Mouse (Mus musculus): Measurements from ENCODE around the gene Tmem150b. TPM values are rescaled to one million over a fixed set of nuclear protein-coding genes. Genes with fewer than 3 reads are reported as not detected.

Tmem150b gene
- polyA plus RNA-seq, 1 experiment, result 122 TPM

DNA sequence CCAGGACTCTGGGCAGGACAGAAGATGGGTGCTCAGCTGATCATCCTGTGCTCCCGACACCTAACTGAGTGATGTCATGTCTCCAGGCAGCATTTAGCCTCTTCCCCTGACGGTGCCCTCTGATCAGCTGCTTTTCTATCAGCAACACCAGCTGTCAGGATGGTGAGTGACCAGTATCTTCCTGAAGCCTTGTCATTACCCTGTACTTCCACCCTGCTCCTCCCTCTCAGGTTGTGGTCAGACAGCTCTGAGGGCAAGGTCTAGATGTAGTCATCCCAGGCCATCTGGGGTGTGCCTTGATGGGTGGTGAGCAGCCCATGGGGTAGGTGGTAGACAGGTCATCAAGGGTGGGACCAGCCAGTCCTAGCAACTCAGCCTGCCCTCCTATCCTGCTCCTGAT lies 24.1 kb upstream of the Tmem150b start:
- TF ChIP-seq CTCF (IDR thresholded peaks at IDR 0.05; ENCODE audit: extremely low read depth, insufficient read length, insufficient replicate concordance, low read depth, low read length) (no peak), POLR2A (IDR thresholded peaks at IDR 0.05; ENCODE audit: low read depth, low read length) (no peak)
- Histone ChIP-seq H3K27ac (ENCODE audit: insufficient read depth, low read depth, low read length) (peak overlapping the region; percentile 54), H3K4me1 (ENCODE audit: control insufficient read depth, insufficient read depth, insufficient read length, low read length) (peaks cover 16% of the 10 kb centered on the region), H3K4me3 (ENCODE audit: low read depth, low read length) (no peak overlapping the region), H3K27me3 (ENCODE audit: control insufficient read depth, insufficient read depth, low read length) (no peaks in the 10 kb centered on the region), H3K36me3 (ENCODE audit: control insufficient read depth, insufficient read depth, low read length) (peaks cover 14% of the 10 kb centered on the region)
- WGBS, result 69% methylated on average over 2 of the region's 2 CpGs

DNA sequence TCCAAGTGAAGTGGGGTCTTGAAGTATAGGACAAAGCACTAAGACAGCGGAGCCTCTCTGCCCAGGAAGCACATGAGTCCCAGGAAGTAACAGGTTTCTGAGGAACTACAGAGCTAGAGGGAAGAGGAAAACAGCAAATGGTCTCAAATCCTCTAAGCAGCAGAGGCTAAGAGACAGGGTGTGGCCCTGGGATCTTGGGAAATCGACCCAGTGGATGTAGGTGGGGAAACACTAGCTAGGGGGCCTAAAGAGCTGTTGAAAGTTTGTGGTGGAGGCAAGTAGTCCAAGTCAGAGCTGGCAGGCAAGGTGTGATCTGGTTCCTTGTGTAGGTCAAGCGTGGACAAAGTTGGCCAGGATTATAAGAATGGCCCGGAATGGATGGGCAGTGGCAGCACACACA lies 23.3 kb upstream of the Tmem150b start:
- Histone ChIP-seq H3K27me3 (ENCODE audit: control insufficient read depth, insufficient read depth, low read length) (no peaks in the 10 kb centered on the region), H3K36me3 (ENCODE audit: control insufficient read depth, insufficient read depth, low read length) (peaks cover 17% of the 10 kb centered on the region), H3K27ac (ENCODE audit: insufficient read depth, low read depth, low read length) (peak overlapping the region; percentile 78), H3K4me1 (ENCODE audit: control insufficient read depth, insufficient read depth, insufficient read length, low read length) (peaks cover 16% of the 10 kb centered on the region), H3K4me3 (ENCODE audit: low read depth, low read length) (no peak overlapping the region)
- TF ChIP-seq CTCF (IDR thresholded peaks at IDR 0.05; ENCODE audit: extremely low read depth, insufficient read length, insufficient replicate concordance, low read depth, low read length) (no peak), POLR2A (IDR thresholded peaks at IDR 0.05; ENCODE audit: low read depth, low read length) (no peak)
- WGBS, result 69% methylated on average over 4 of the region's 4 CpGs

DNA sequence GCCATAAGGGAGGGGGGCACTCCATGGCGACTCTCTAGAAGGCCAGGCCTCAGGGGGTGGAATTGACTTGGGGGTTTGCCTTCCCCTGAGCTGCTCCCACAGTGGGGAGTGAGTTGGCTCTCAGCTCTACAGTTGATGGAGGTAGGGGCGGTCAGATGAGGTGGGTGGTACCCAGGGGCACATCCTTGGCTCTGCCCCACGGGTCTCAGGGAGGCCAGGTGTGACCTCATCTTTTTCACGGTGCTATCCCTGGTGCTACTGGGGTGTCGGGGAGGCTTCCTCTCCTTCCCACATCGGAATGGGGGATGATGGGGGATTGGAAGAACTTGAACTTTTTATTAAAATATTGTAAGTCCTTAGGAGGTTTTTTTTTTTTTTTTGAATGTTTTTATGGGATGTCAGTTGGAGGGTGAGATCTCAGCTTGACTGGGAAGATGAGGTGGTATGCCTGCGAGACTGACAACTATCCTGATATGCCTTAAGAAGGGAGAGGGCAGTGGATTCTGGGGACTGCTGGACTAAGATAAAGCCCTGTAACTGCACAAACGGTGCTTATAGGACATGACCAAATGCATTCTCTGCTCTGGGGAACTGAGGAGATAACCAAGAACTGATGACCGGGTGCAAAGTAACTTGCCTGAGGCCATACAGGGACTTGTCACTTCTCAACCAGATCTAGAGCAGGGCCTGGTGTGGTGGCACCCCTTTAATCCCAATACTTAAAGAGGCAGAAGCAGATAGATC lies 22.3 kb upstream of the Tmem150b start:
- Histone ChIP-seq H3K36me3 (ENCODE audit: control insufficient read depth, insufficient read depth, low read length) (peaks cover 26% of the 10 kb centered on the region), H3K27me3 (ENCODE audit: control insufficient read depth, insufficient read depth, low read length) (no peaks in the 10 kb centered on the region), H3K4me3 (ENCODE audit: low read depth, low read length) (no peak overlapping the region), H3K4me1 (ENCODE audit: control insufficient read depth, insufficient read depth, insufficient read length, low read length) (peaks cover 15% of the 10 kb centered on the region), H3K27ac (ENCODE audit: insufficient read depth, low read depth, low read length) (no peak overlapping the region)
- TF ChIP-seq POLR2A (IDR thresholded peaks at IDR 0.05; ENCODE audit: low read depth, low read length) (no peak), CTCF (IDR thresholded peaks at IDR 0.05; ENCODE audit: extremely low read depth, insufficient read length, insufficient replicate concordance, low read depth, low read length) (no peak)
- WGBS, result 76% methylated on average over 9 of the region's 9 CpGs

DNA sequence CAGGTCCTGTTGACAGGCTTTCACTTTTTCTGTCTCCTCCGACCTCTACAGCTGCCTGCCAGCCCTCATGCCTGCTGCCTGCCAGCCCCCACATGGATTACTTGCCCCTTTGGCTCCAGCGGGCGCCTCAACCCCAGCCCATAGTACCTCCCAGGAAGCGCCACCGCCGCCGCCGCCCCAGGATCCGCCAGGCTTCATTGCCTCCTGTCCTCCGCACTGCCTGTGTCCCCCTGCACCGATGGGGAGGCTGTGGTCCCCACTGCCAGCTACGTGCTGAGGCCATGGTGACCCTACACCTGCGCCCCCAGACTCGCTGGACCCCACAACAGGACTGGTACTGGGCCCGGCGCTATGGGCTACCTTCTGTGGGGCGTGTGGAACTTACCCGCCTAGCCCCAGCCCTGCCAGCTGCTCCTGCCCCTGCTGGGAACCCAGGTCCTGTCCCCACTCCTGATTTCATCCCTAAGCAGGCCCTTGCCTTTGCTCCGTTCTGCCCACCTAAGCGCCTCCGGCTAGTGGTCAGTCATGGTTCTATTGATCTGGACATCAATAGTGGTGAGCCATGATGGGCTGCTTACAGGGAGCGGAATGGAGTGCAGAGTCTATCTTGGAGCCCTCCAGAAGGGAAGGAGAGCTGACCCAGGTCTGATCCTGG lies 21.4 kb upstream of the Tmem150b start:
- H3K4me3 ChIP-seq (ENCODE audit: low read depth, low read length), result no peak overlapping the region
- 93% methylated on average over 22 of the region's 22 CpGs for WGBS
- H3K27ac ChIP-seq (ENCODE audit: insufficient read depth, low read depth, low read length), result no peak overlapping the region
- peaks cover 32% of the 10 kb centered on the region for H3K36me3 ChIP-seq (ENCODE audit: control insufficient read depth, insufficient read depth, low read length)
- peaks cover 10% of the 10 kb centered on the region for H3K4me1 ChIP-seq (ENCODE audit: control insufficient read depth, insufficient read depth, insufficient read length, low read length)
- no peaks in the 10 kb centered on the region for H3K27me3 ChIP-seq (ENCODE audit: control insufficient read depth, insufficient read depth, low read length)
- TF ChIP-seq CTCF (IDR thresholded peaks at IDR 0.05; ENCODE audit: extremely low read depth, insufficient read length, insufficient replicate concordance, low read depth, low read length), result no peak
- TF ChIP-seq POLR2A (IDR thresholded peaks at IDR 0.05; ENCODE audit: low read depth, low read length), result no peak

DNA sequence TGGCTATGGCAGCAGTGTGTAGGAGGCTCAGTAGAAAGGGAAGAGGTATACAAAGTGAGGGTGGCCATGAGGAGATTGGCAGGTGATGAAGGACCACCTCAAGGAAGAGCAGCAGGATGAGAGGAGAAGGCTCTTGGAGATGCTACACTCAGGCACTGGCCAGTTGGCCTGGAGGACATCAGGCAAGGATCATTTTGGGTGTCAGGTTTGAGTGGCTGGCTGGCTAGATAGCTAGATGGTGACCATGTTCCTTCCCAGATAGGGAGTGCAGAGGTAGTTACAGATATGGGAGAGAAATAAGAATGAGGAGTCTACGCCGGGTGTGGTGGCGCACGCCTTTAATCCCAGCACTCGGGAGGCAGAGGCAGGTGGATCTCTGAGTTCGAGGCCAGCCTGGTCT lies 19.8 kb upstream of the Tmem150b start:
- Histone ChIP-seq H3K36me3 (ENCODE audit: control insufficient read depth, insufficient read depth, low read length) (peaks cover 32% of the 10 kb centered on the region), H3K4me1 (ENCODE audit: control insufficient read depth, insufficient read depth, insufficient read length, low read length) (peaks cover 11% of the 10 kb centered on the region), H3K27me3 (ENCODE audit: control insufficient read depth, insufficient read depth, low read length) (no peaks in the 10 kb centered on the region), H3K27ac (ENCODE audit: insufficient read depth, low read depth, low read length) (no peak overlapping the region), H3K4me3 (ENCODE audit: low read depth, low read length) (no peak overlapping the region)
- no peak for TF ChIP-seq POLR2A (IDR thresholded peaks at IDR 0.05; ENCODE audit: low read depth, low read length)
- no peak for TF ChIP-seq CTCF (IDR thresholded peaks at IDR 0.05; ENCODE audit: extremely low read depth, insufficient read length, insufficient replicate concordance, low read depth, low read length)
- 94% methylated on average over 6 of the region's 6 CpGs for WGBS

DNA sequence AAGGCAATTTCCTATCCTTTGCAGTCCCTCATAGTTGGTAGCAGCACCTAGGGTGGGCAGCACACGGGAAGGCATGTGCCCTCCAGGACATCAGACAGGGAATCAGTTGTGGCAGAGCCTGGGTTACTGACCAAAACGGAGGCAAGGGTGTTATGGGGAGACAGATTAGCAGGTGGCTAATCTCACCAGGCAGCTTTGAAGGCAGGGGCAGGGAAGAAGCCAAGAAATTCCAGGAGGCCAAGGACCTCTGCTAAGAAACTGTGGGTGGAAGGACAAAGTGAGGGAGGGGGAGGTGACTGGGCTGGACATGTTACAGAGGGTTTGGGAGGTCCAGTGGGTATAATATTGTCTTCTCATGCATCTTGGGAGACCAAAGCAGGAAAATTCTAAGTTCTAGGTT lies 18.3 kb upstream of the Tmem150b start:
- Histone ChIP-seq H3K4me3 (ENCODE audit: low read depth, low read length) (no peak overlapping the region), H3K27me3 (ENCODE audit: control insufficient read depth, insufficient read depth, low read length) (no peaks in the 10 kb centered on the region), H3K27ac (ENCODE audit: insufficient read depth, low read depth, low read length) (no peak overlapping the region), H3K36me3 (ENCODE audit: control insufficient read depth, insufficient read depth, low read length) (peaks cover 32% of the 10 kb centered on the region), H3K4me1 (ENCODE audit: control insufficient read depth, insufficient read depth, insufficient read length, low read length) (peaks cover 14% of the 10 kb centered on the region)
- 75% methylated on average over 2 of the region's 2 CpGs for WGBS
- no peak for TF ChIP-seq CTCF (IDR thresholded peaks at IDR 0.05; ENCODE audit: extremely low read depth, insufficient read length, insufficient replicate concordance, low read depth, low read length)
- no peak for TF ChIP-seq POLR2A (IDR thresholded peaks at IDR 0.05; ENCODE audit: low read depth, low read length)

DNA sequence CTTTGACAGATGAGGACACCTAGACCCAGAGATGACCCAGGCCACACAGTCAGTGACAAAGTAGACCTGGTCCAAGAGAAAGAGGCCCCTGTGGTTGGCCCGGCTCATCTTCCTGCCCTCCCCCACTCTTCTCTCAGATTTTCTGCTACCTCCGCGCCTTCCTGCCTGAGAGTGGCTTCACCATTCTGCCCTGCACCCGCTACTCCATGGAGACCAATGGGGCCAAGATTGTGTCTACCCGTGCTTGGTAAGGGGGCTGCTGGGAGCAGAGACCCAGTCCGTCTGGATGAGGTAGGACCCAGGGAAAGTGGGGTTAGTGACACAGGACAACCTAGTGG lies 17.4 kb upstream of the Tmem150b start:
- H3K27ac ChIP-seq (ENCODE audit: insufficient read depth, low read depth, low read length), result no peak overlapping the region
- TF ChIP-seq CTCF (IDR thresholded peaks at IDR 0.05; ENCODE audit: extremely low read depth, insufficient read length, insufficient replicate concordance, low read depth, low read length) (no peak), POLR2A (IDR thresholded peaks at IDR 0.05; ENCODE audit: low read depth, low read length) (no peak)
- H3K27me3 ChIP-seq (ENCODE audit: control insufficient read depth, insufficient read depth, low read length), result no peaks in the 10 kb centered on the region
- 93% methylated on average over 6 of the region's 6 CpGs for WGBS
- no peak overlapping the region for H3K4me3 ChIP-seq (ENCODE audit: low read depth, low read length)
- H3K4me1 ChIP-seq (ENCODE audit: control insufficient read depth, insufficient read depth, insufficient read length, low read length), result peaks cover 8% of the 10 kb centered on the region
- peaks cover 32% of the 10 kb centered on the region for H3K36me3 ChIP-seq (ENCODE audit: control insufficient read depth, insufficient read depth, low read length)
